Mouse (Mus musculus) kidney, embryonic 16.5 days (tissue): ENCODE measurements around the gene Gsta2. TPM values are rescaled to one million over a fixed set of nuclear protein-coding genes. Genes with fewer than 3 reads are reported as not detected.
"Not testable (repeated sequence)": the region's sequence is repeated elsewhere in the genome, so short reads cannot be mapped to it uniquely, and the experiment has no call there.

Experiments used
- ATAC-seq: fragments of 200-750 bp; cut with Nextera tagmentation; 2 replicates; pipeline ENCODE4 v1.8.0; 2017; ENCODE audit warnings: moderate TSS enrichment; ENCODE audit not compliant: low FRiP score, low TSS enrichment
- H3K27ac ChIP-seq: fragments of 300-500 bp; sonication (generic); 2 replicates; pipeline ENCODE4 v1.5.1; 2014; ENCODE audit warnings: low read length
- H3K27me3 ChIP-seq: fragments of 300-500 bp; sonication (generic); 2 replicates; pipeline ENCODE4 v1.6.1; 2014; ENCODE audit warnings: low read length, control low read depth, mixed read lengths; ENCODE audit not compliant: insufficient read depth
- H3K36me3 ChIP-seq: fragments of 300-500 bp; sonication (generic); 2 replicates; pipeline ENCODE4 v1.6.1; 2014; ENCODE audit warnings: low read length, control low read depth, mixed read lengths; ENCODE audit not compliant: insufficient read depth
- H3K4me1 ChIP-seq: fragments of 300-500 bp; sonication (generic); 2 replicates; pipeline ENCODE4 v1.6.1; 2014; ENCODE audit warnings: low read length, control low read depth, mixed read lengths; ENCODE audit not compliant: insufficient read depth
- H3K4me2 ChIP-seq: fragments of 300-500 bp; sonication (generic); replicated peaks from 2 replicates; pipeline ENCODE4 v1.6.1; 2014; ENCODE audit warnings: low read depth, low read length
- H3K4me3 ChIP-seq: fragments of 300-500 bp; sonication (generic); 2 replicates; pipeline ENCODE4 v1.5.1; 2014; ENCODE audit warnings: mild to moderate bottlenecking, low read length
- H3K9ac ChIP-seq: fragments of 300-500 bp; sonication (generic); replicated peaks from 2 replicates; pipeline ENCODE4 v1.6.1; 2014; ENCODE audit warnings: low read length
- H3K9me3 ChIP-seq: fragments of 300-500 bp; sonication (generic); 2 replicates; pipeline ENCODE4 v1.6.1; 2016; ENCODE audit warnings: low read length, control low read depth
- WGBS: fragments of 180-500 bp; shearing (Covaris S2); extraction: QIAGEN DNeasy Blood & Tissue Kit; methylation state at CpG from one replicate; pipeline ENCODE4 v1.1.7; 2014; 5-methylcytosine and 5-hydroxymethylcytosine counted together
- polyA plus RNA-seq: library from polyadenylated mRNA; unstranded; fragments of >200 nt; fragmentation: Nextera tagmentation; extraction: Ambion mirVana; gene quantifications from 2 replicates; pipeline ENCODE4 v1.2.1, GENCODE M21; 2015

The Gsta2 gene
- polyA plus RNA-seq, 1 experiment from 2014 or later = 109 TPM

DNA sequence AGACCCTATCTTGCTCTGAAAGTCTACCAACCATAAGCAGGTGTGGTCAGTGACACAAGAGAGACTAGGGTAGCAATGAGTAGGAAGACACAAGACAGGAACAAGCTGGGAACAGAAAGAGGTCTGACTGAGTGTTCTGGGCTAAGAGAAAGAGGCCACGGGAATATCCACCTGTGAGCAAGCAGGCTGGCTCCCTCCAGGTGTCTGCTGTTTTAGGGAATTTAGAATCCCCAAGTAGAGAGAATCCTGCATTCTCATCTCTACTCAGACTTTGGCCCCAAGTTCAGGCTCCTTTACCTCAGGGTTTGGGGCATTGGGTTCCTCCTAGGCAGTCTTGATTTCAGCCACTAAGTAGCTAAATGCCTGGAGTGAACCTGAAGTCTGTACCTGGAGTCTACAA, 28.3 kb downstream of the Gsta2 start, which contains the start of gene Omt2b:
Gene Omt2b (plus strand): TSS at position 301 of the 400 bp plus-strand sequence.
- not testable (repeated sequence) for H3K4me1 ChIP-seq, H3K36me3 ChIP-seq, H3K27me3 ChIP-seq, H3K9ac ChIP-seq, H3K4me3 ChIP-seq, ATAC-seq, H3K27ac ChIP-seq, H3K4me2 ChIP-seq, H3K9me3 ChIP-seq
- WGBS = 67% methylated on average over 1 of the region's 1 CpGs

DNA sequence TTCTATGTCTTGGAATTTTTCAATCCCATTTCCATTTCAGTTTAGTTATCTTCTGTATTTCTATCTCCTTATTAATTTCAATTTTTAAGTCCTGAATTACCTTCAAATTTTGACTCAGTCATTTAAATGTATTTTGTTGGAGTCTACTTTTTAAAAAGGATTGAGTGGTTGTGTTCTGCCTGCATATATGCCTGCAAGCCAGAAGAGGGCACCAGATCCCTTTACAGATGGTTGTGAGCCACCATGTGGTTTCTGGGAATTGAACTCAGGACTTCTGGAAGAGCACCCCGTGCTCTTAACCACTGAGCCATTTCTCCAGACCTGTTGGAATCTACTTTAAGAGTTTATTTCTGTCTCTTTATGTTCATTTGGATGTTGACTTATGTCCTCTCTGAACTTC, 36.1 kb downstream of the Gsta2 start:
- Histone ChIP-seq H3K4me1 (no peaks in the 10 kb centered on the region), H3K36me3 (no peaks in the 10 kb centered on the region), H3K9me3 (no peaks in the 10 kb centered on the region), H3K27me3 (no peaks in the 10 kb centered on the region), H3K4me3 (no peak overlapping the region), H3K9ac (no peak overlapping the region), H3K27ac (no peak overlapping the region), H3K4me2 (no peak overlapping the region)
- 28% methylated on average over 1 of the region's 1 CpGs for WGBS
- no peak for ATAC-seq

DNA sequence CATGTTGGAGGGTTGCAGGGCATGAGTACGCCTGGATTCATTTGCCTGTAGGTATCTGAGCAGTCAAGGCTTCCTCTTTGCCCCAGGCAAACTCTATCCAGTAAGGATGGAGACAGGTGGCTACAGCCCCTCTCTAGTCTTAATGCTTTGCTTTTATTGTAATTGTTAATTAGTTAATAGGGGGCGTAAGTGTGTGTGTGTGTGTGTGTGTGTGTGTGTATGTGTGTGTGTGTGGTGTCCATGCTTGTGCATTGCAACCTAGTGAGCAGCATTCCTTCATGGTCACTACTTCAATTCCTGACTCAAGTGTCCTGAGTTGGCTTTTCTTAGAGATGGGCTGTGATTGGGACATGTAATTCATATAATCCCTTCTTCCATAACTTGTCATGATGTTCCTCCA, 40.9 kb downstream of the Gsta2 start, which contains the start of gene Omt2a:
Gene Omt2a (minus strand): TSS at position 101 of the 400 bp plus-strand sequence.
- Histone ChIP-seq H3K4me2 (no peak within 1 kb of the TSS), H3K4me3 (no peak within 1 kb of the TSS), H3K27ac (no peak within 1 kb of the TSS), H3K4me1 (no peaks in the 10 kb centered on the region), H3K9ac (no peak within 1 kb of the TSS), H3K9me3 (no peaks in the 10 kb centered on the region), H3K36me3 (no peaks in the 10 kb centered on the region), H3K27me3 (no peaks in the 10 kb centered on the region)
- no peak for ATAC-seq
- 86% methylated on average over 2 of the region's 2 CpGs for WGBS

DNA sequence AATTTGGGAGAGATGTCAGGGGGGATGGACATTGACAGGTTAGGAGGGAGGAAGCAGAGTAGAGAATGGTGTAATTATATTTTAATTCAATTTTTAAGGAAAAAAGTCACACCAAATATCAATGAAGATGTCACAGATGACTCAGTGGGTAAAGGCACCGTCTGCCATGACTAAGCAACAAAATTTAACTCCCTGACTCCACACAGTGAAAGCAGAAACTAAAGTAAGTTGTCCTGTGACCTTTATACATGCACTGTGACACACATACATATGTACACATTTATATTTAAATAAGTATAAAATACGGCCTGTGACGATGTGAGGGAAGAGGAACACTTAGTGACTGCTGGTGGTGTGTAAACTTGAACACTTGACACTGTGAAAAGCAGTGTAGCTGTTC, 47.5 kb downstream of the Gsta2 start:
- not testable (repeated sequence) for H3K9me3 ChIP-seq

DNA sequence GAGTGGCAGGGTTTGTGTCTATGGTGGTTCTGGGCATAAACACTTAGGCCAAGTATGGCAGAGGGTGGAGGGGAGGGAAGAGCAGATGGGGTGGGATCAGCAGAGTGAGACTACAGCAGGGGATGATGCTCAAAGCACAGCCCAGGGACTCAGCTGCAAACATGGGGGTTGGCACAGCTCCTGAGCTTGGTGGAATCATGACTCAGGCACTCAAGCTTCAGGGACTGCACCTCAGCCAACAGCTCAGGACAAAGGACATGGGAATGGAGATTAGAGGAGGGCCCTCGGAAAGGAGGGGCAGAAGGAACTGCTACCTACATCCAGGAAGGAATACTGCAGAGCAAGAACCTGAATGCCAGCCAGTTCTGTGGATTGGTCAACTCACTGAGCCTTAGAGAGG, 56.4 kb downstream of the Gsta2 start:
- not testable (repeated sequence) for H3K27ac ChIP-seq, H3K4me2 ChIP-seq, ATAC-seq, H3K4me3 ChIP-seq, H3K9ac ChIP-seq, H3K36me3 ChIP-seq, H3K9me3 ChIP-seq, H3K4me1 ChIP-seq, H3K27me3 ChIP-seq
- WGBS = 64% methylated on average over 1 of the region's 1 CpGs

More for the DNA sequence above, 47.5 kb downstream of the Gsta2 start:
- not testable (repeated sequence) for H3K9ac ChIP-seq, H3K27ac ChIP-seq, H3K4me1 ChIP-seq, H3K36me3 ChIP-seq, ATAC-seq, H3K4me3 ChIP-seq, H3K27me3 ChIP-seq, H3K4me2 ChIP-seq
- WGBS = 78% methylated on average over 2 of the region's 3 CpGs

DNA sequence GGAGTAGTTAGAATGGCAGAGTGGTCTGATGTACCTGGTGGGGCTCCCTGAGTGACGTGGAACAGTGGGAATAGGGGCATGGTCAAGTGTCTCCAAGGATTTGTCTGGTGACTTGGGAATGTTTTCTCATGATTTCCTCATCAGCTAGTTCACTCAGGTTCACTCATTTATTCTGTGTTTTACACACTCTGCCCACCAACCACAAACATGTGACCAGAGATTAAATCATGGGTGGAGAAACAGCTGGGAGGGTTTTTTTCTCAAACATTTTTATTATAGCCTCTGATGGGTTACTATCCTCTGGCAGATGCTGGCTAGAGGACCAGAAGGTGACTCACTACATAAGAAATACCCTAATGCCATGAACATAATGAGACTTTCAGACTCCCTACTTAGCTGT, 57.4 kb downstream of the Gsta2 start:
- Histone ChIP-seq H3K27ac (no peak overlapping the region), H3K4me3 (no peak overlapping the region), H3K9me3 (no peaks in the 10 kb centered on the region), H3K27me3 (no peaks in the 10 kb centered on the region), H3K36me3 (no peaks in the 10 kb centered on the region), H3K4me2 (no peak overlapping the region), H3K9ac (no peak overlapping the region), H3K4me1 (no peaks in the 10 kb centered on the region)
- 75% methylated on average over 1 of the region's 1 CpGs for WGBS
- no peak for ATAC-seq

DNA sequence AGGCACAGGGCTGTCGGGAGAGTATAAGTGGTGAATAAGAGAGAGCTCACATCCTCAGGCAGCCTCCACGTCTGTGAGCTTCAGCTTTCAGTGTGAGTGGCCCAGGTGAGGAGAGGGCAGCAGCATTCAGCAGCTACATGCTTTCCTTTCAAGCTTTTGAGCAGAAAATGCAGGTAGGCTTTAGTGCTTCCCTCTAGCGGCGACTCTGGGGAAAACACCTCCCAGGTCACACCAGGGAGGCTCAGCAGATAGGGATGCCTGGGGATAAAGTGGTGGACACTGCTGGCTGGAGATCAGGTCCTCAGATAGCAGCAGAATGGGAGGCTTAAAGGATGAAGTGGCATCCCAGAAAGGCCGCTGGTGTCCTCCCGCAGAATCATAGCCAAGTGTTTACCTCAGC, 59.5 kb downstream of the Gsta2 start:
- not testable (repeated sequence) for H3K27ac ChIP-seq

DNA sequence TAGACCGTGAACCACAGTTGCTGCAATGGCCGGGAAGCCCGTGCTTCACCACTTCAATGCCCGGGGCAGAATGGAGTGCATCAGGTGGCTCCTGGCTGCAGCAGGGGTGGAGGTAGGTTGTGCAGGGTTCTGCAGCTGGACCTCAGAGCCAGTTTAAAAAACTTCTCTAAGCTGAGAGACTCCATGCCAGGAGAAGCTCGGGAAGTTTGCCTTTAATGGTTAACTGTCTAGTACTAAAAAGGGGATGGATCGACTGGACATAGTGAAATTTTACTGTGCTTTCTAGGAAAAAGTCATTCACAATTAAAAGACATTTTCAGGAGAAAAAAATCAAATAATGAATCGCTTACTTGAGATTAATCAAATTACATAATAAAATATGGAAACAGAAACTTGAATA, 60.8 kb downstream of the Gsta2 start:
- H3K27me3 ChIP-seq, H3K4me2 ChIP-seq, H3K4me1 ChIP-seq, H3K27ac ChIP-seq, H3K9me3 ChIP-seq, ATAC-seq, H3K4me3 ChIP-seq, H3K9ac ChIP-seq, H3K36me3 ChIP-seq: not testable (repeated sequence)
- 59% methylated on average over 4 of the region's 7 CpGs for WGBS

More for the DNA sequence above, 59.5 kb downstream of the Gsta2 start:
- ATAC-seq = peak; percentile 44; the same call in 1 of the 2 replicates
- not testable (repeated sequence) for H3K36me3 ChIP-seq, H3K4me2 ChIP-seq, H3K27me3 ChIP-seq, H3K9me3 ChIP-seq, H3K9ac ChIP-seq, H3K4me1 ChIP-seq, H3K4me3 ChIP-seq
- 9% methylated on average over 6 of the region's 6 CpGs for WGBS

DNA sequence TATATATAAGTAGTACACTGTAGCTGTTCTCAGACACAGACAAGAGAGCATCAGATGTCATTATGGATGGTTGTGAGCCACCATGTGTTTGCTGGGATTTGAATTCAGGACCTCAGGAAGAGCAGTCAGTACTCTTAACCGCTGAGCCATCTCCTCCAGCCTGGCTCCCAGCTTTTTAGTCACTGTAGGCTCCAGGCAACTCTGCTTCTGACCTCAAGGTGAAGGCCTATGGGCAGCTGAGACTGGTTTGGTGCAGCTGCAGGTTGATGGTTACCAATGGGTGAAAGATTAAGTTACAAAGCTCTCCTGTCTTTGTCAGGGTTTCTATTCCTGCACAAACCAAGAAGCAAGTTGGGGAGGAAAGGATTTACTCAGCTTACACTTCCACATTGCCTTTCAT, 61.9 kb downstream of the Gsta2 start:
- peak; percentile 87 for ATAC-seq
- not testable (repeated sequence) for H3K36me3 ChIP-seq, H3K4me1 ChIP-seq, H3K9ac ChIP-seq, H3K9me3 ChIP-seq, H3K27ac ChIP-seq, H3K4me3 ChIP-seq, H3K4me2 ChIP-seq, H3K27me3 ChIP-seq
- WGBS = 89% methylated on average over 1 of the region's 1 CpGs

DNA sequence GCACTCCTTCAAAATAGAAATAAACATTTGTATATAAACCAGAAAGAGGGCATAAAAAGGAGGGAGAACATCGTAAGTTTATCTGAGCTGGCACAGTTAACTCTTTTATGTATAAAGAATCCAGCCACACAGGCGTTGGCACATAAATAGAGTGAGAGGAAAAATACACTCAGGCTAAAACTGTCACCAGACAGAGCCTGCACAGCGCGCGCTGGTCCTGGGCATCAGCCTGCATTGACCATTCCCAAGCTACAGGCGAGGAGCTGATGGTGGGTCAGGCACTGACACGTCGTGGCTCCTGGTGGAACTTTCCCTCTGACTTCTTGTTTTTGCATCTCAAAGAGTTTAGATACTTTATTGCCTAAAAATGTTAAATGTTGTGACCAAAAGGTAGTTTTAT, 63.1 kb downstream of the Gsta2 start:
- H3K27me3 ChIP-seq, H3K36me3 ChIP-seq, H3K9me3 ChIP-seq, H3K4me2 ChIP-seq, ATAC-seq, H3K4me3 ChIP-seq, H3K4me1 ChIP-seq, H3K9ac ChIP-seq, H3K27ac ChIP-seq: not testable (repeated sequence)
- WGBS = 91% methylated on average over 7 of the region's 8 CpGs

DNA sequence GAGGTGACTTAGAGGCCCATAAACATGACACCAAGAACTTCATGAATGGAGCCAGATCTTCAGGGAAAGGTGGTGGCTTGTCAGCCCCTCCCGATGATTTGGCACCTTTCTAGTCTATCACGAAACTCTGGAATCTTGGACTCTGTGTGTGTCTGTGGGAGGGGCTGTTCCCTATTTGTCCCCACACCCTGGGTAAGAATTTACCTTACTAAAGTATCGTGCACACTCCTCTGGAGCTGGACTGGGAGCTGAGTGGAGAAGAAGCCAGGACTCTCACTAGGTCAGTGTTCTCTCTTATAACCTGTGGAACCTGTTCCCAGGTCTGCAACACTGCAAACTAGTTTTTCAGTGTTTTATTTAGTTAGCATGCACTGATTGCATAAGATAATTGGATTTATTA, 65.9 kb downstream of the Gsta2 start, which contains the start of gene Gm10639:
Gene Gm10639 (plus strand): TSS at position 201 of the 400 bp plus-strand sequence.
- not testable (repeated sequence) for H3K4me2 ChIP-seq, ATAC-seq
- 66% methylated on average over 3 of the region's 3 CpGs for WGBS

More for the DNA sequence above, 65.9 kb downstream of the Gsta2 start, which contains the start of gene Gm10639:
- H3K9ac ChIP-seq, H3K27me3 ChIP-seq, H3K27ac ChIP-seq, H3K36me3 ChIP-seq, H3K4me1 ChIP-seq, H3K9me3 ChIP-seq, H3K4me3 ChIP-seq: not testable (repeated sequence)
